8 mouse cellular contexts compared by ENCODE assay signal in the genomic region with DNA sequence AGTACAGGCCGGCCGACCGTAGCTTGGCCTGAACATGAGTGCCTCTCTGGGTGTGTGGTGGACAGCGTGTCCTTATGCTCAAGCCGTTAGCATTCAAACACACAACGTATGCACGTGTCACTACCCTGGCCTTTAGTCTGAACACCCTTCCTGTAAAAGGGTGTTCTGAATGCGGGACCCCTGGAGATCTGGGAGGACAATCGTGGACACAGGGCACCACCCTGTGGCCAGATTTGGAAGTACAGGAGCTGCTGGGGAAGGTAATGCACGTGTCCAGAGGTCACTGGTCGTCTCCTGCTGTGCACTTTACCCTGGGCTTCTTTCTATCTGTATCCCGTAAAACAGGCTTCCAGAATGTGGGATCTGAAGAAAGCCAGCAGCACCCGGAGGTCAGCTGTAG. TPM values are rescaled to one million over a fixed set of nuclear protein-coding genes. Genes with fewer than 3 reads are reported as not detected.
DNase-seq lines count a peak whose midpoint lies in the region; ATAC-seq and TF ChIP-seq lines count a peak whose summit lies in the region.

No protein-coding gene starts in this region.

- H3K4me3 ChIP-seq in intestine, embryonic 15.5 days (replicated peaks): no peak overlapping the region
- H3K4me3 ChIP-seq in midbrain, embryonic 11.5 days (ENCODE audit: low read depth, low read length): no peak overlapping the region

- H3K9me3 ChIP-seq in intestine, embryonic 15.5 days: no peaks in the 10 kb centered on the region
- no peaks in the 10 kb centered on the region for H3K9me3 ChIP-seq in midbrain, embryonic 11.5 days (ENCODE audit: control insufficient read depth, low read length)

- no peak overlapping the region for H3K4me2 ChIP-seq in intestine, embryonic 15.5 days (replicated peaks)
- H3K4me2 ChIP-seq in midbrain, embryonic 11.5 days: no peak overlapping the region

- no peak overlapping the region for H3K27ac ChIP-seq in intestine, embryonic 15.5 days
- no peak overlapping the region for H3K27ac ChIP-seq in midbrain, embryonic 11.5 days (ENCODE audit: low read depth, low read length)

- no peak overlapping the region for H3K9ac ChIP-seq in intestine, embryonic 15.5 days
- no peak overlapping the region for H3K9ac ChIP-seq in midbrain, embryonic 11.5 days (ENCODE audit: low read length)

- H3K4me1 ChIP-seq in intestine, embryonic 15.5 days (replicated peaks): no peaks in the 10 kb centered on the region
- H3K4me1 ChIP-seq in midbrain, embryonic 11.5 days (ENCODE audit: control insufficient read depth, insufficient read depth, low read length): no peaks in the 10 kb centered on the region

- no peaks in the 10 kb centered on the region for H3K27me3 ChIP-seq in Patski
- H3K27me3 ChIP-seq in intestine, embryonic 15.5 days (replicated peaks): no peaks in the 10 kb centered on the region
- no peaks in the 10 kb centered on the region for H3K27me3 ChIP-seq in midbrain, embryonic 11.5 days (ENCODE audit: control insufficient read depth, insufficient read depth, low read length)

- 24% methylated on average over 13 of the region's 13 CpGs for WGBS in intestine, embryonic 15.5 days
- 25% methylated on average over 13 of the region's 13 CpGs for WGBS in midbrain, embryonic 11.5 days

- DNase-seq in Patski (ENCODE audit: low read depth, low spot score): no peak
- peak; percentile 79 for DNase-seq in cerebellum, adult 8-10 months
- DNase-seq in frontal cortex, postnatal 25 days (ENCODE audit: low spot score in 2 of 2): peak; percentile 68 to 72
- peak; percentile 56 to 72 for DNase-seq in left cerebral cortex, postnatal 36 days (ENCODE audit: low spot score in 2 of 2)
- DNase-seq in midbrain, embryonic 11.5 days (ENCODE audit: low spot score, missing footprints): peak; percentile 98
- peak; percentile 66 for DNase-seq in skeletal muscle tissue, adult 2 months (ENCODE audit: low read depth, low spot score)

- POLR2A ChIA-PET in Patski (lab: Charles Lee): interaction anchor here (0.6 to 0.7 kb wide), 2 partner anchors 38 to 49 kb away, joined by 3 to 4 read pairs; no protein-coding TSS in a partner anchor

- CTCF ChIA-PET in Patski (lab: Charles Lee): interaction anchor here (0.7 to 2.1 kb wide), 14 partner anchors 9 to 62 kb away, joined by 3 to 13 read pairs (median 4); a partner anchor contains a TSS

- peaks cover under 1% of the 10 kb centered on the region; the same call in 1 of the 2 replicates for H3K36me3 ChIP-seq in intestine, embryonic 15.5 days
- peaks cover 3% of the 10 kb centered on the region; the same call in 1 of the 2 replicates for H3K36me3 ChIP-seq in midbrain, embryonic 11.5 days (ENCODE audit: control insufficient read depth, insufficient read depth, low read length)

- peak; percentile 48 for ATAC-seq in Patski
- ATAC-seq in intestine, embryonic 15.5 days: peak; percentile 52
- ATAC-seq in midbrain, embryonic 11.5 days (ENCODE audit: low FRiP score): peak; percentile 62
- ATAC-seq in inflammation-experienced regulatory T-cells, adult 6 months: no peak

- TF ChIP-seq CTCF in Patski (IDR thresholded peaks at IDR 0.05): peak; percentile 93

- intact Hi-C loops in left cerebral cortex, postnatal 36 days (cut with DNase I): loop anchor here (1.0 kb wide), 1 partner anchor 58 kb away; a partner anchor contains a TSS

- in situ Hi-C loops in Patski (cut with MboI; ENCODE audit: low pct_unique_long_range_greater_than_20kb): loop anchor here (5.0 kb wide), 1 partner anchor 61 kb away; no protein-coding TSS in a partner anchor

RNA-seq across cellular contexts. Expression of a gene that starts 3.0 kb away (rescaled TPM):
- not detected for polyA plus RNA-seq in Patski (2021)
- polyA plus RNA-seq in intestine, embryonic 15.5 days (2015; fragmentation: Nextera tagmentation; extraction: Ambion mirVana): not detected in 2 replicates
- total RNA-seq in left cerebral cortex, postnatal 36 days (2021): not detected
- not detected in 2 replicates for polyA plus RNA-seq in midbrain, embryonic 11.5 days (2014; fragmentation: Nextera tagmentation; extraction: Ambion mirVana)
- not detected for polyA plus RNA-seq in inflammation-experienced regulatory T-cells, adult 6 months (2017; shearing (Covaris generic))

RNA-seq across cellular contexts. Expression of a gene that starts 17.5 kb away (rescaled TPM):
- not detected for polyA plus RNA-seq in Patski (2021)
- 42.9 and 46.8 TPM in 2 replicates for polyA plus RNA-seq in intestine, embryonic 15.5 days (2015; fragmentation: Nextera tagmentation; extraction: Ambion mirVana)
- total RNA-seq in left cerebral cortex, postnatal 36 days (2021): under 1 TPM; 0.47 to 0.54 TPM
- polyA plus RNA-seq in midbrain, embryonic 11.5 days (2014; fragmentation: Nextera tagmentation; extraction: Ambion mirVana): 0.08 and 0.21 TPM in 2 replicates
- not detected for polyA plus RNA-seq in inflammation-experienced regulatory T-cells, adult 6 months (2017; shearing (Covaris generic))

RNA-seq across cellular contexts. Expression of a gene that starts 21.1 kb away (rescaled TPM):
- polyA plus RNA-seq in Patski (2021): 48.3 TPM
- 27.7 and 31.4 TPM in 2 replicates for polyA plus RNA-seq in intestine, embryonic 15.5 days (2015; fragmentation: Nextera tagmentation; extraction: Ambion mirVana)
- 10 to 100 TPM; 73.1 to 78.5 TPM for total RNA-seq in left cerebral cortex, postnatal 36 days (2021)
- 18.4 and 21.6 TPM in 2 replicates for polyA plus RNA-seq in midbrain, embryonic 11.5 days (2014; fragmentation: Nextera tagmentation; extraction: Ambion mirVana)
- 10 to 100 TPM in 2 of 3 experiments, 1 to 10 TPM in 1; 9.1 to 10.8 (median 10.6) TPM for polyA plus RNA-seq in inflammation-experienced regulatory T-cells, adult 6 months (2017; shearing (Covaris generic))

RNA-seq across cellular contexts. Expression of a gene that starts 21.4 kb away (rescaled TPM):
- 148 TPM for polyA plus RNA-seq in Patski (2021)
- 194 and 214 TPM in 2 replicates for polyA plus RNA-seq in intestine, embryonic 15.5 days (2015; fragmentation: Nextera tagmentation; extraction: Ambion mirVana)
- 100 to 1,000 TPM; 106 to 113 TPM for total RNA-seq in left cerebral cortex, postnatal 36 days (2021)
- 173 and 182 TPM in 2 replicates for polyA plus RNA-seq in midbrain, embryonic 11.5 days (2014; fragmentation: Nextera tagmentation; extraction: Ambion mirVana)
- 100 to 1,000 TPM in 2 of 3 experiments, 10 to 100 TPM in 1; 98.5 to 206 (median 105) TPM for polyA plus RNA-seq in inflammation-experienced regulatory T-cells, adult 6 months (2017; shearing (Covaris generic))

RNA-seq across cellular contexts. Expression of a gene that starts 38.0 kb away (rescaled TPM):
- 18.3 TPM for polyA plus RNA-seq in Patski (2021)
- 21.6 and 21.9 TPM in 2 replicates for polyA plus RNA-seq in intestine, embryonic 15.5 days (2015; fragmentation: Nextera tagmentation; extraction: Ambion mirVana)
- 1 to 10 TPM; 3.3 to 5.8 TPM for total RNA-seq in left cerebral cortex, postnatal 36 days (2021)
- 10.2 and 12.5 TPM in 2 replicates for polyA plus RNA-seq in midbrain, embryonic 11.5 days (2014; fragmentation: Nextera tagmentation; extraction: Ambion mirVana)
- polyA plus RNA-seq in inflammation-experienced regulatory T-cells, adult 6 months (2017; shearing (Covaris generic)): 10 to 100 TPM; 16.6 to 22.5 (median 18.2) TPM

Comparison
In these comparisons a context has a peak if more than half of its experiments do, and no peak if none do; other contexts are left out.
1. RNA of a gene that starts 17.5 kb away (polyA plus RNA-seq): 42.9 to 46.8 TPM in intestine, embryonic 15.5 days; 0.08 to 0.21 TPM in midbrain, embryonic 11.5 days, not detected in Patski (single experiment) and not detected in inflammation-experienced regulatory T-cells, adult 6 months; every median in the first group is over 10 times any median in the second.